Mouse (Mus musculus): ENCODE results near the gene B2m.
A peak's percentile ranks its signal among the peaks of the same experiment; 100 is the strongest.

Gene B2m

DNA sequence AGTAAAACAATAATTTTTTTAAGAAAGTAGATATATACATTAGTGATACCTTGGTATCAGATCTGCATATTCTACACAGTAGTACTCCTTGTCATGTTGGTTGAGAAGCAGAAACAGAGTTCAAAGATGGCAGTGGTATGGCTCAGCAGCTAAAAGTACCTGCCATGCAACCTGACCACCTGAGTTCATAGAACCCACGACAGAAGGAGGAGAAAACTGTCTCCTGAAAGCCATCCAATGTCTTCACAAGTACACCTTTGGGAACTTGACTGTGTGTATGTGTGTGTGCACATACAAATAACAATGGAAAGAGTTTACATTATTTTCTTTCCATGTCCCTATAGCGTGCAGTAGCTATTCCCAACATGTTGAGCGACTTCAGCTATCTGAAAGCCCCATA is 2.2 kb downstream of the B2m start:
- no peak for DNase-seq (ENCODE audit: low spot score in 2 of 2)

DNA sequence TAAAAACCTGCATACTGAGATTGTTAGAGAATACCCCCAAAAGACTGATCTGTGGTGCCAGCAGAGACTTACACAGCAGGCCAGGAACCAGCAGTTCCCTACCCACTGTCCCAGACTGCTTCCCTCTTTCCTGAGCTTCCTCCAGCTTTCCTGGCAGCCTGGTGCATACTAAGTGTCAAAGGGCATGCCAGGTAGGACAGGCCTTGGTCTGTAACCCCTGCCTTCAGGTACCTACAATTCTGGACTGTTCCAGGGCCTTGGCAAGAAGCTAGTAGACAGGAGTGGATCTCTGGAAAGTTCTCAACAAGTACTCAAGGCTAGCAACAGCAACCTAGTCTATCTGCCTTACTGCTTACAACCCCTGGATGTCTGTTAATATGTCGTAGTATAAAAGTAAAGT is 3.7 kb downstream of the B2m start:
- no peak for DNase-seq (ENCODE audit: low spot score in 2 of 2)

DNA sequence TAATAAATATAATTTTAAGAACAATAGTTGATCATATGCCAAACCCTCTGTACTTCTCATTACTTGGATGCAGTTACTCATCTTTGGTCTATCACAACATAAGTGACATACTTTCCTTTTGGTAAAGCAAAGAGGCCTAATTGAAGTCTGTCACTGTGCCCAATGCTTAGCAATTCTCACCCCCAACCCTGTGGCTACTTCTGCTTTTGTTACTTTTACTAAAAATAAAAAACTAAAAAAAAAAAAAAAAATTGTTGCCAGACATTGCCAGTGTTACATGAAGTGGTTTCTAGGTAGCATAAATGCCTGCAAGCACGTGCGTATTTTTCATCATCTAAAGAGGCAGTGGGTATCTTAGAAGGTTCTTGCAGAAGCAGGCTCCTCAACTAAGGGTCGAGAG is 5.4 kb downstream of the B2m start:
- no peak for DNase-seq (ENCODE audit: low spot score in 2 of 2)

- DNase-seq (ENCODE audit: low spot score in 2 of 2), result no peak
These were observed 6.3 kb downstream of the B2m start for GRCm38 (mm10) chr2:122153681-122154365.

DNA sequence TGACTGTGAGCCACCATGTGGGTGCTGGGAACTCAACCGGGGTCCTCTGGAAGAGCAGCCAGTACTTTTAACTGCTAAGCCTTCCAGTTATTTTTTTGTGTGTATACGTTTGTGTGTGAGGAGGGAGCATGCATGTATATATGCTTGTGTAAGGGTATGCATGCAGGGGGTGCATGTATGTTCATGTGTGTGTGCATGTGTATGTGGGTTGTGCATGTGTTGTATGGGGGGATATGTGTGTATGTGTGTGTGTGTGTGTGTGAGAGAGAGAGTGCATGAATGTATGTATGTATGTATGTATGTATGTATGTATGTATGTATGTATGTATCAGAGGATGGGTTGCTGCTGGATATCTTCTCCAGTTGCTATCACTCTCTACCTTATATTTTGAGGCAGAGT is 7.0 kb downstream of the B2m start:
- DNase-seq (ENCODE audit: low spot score in 2 of 2), result no peak

DNA sequence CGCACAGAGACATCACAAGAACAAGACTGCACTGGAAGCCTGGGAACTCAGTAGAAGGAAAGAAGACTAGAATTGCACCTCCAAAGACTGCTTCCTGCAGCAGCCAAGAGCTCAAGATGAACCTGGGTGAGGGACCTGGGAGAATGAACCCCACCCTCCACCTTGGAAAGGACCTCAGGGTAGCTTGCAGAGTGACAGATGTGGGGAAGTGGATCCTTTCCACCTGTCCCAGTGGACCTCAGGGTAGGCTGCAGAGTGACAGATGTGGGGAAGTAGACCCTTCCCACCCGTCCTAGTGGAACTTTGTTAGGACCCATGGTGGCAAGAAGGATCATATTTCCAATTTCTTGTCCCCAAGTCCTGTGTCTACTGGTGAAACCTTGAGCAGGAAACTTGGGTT is 7.8 kb downstream of the B2m start:
- DNase-seq (ENCODE audit: low spot score in 2 of 2), result no peak

- peak in 1 of 2 experiments; percentile 60 for DNase-seq (ENCODE audit: low spot score in 2 of 2)
These were observed 8.7 kb downstream of the B2m start for GRCm38 (mm10) chr2:122156051-122156700.

DNA sequence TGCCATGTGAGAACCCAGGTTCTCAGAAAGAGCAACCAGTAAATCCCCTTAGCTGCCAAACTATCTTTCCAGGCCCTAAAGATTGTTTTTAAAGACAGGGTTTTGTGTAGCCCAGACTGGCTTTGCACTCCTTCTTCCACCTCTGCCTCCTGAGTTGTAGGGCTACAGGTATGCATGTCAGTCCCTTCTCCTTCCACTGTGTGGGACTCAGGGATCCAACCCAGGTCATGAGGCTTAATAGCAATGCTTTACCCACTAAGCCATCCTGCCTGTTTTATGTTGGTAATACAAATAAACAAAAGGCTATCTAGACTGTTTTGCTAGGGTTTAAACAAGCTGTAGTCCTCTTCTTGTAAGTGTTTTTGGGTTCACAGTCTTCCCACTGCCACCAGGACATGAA is 10.1 kb downstream of the B2m start:
- no peak for DNase-seq (ENCODE audit: low spot score in 2 of 2)

- DNase-seq (ENCODE audit: low spot score in 2 of 2), result peak in 1 of 2 experiments; percentile 44
These were observed 10.9 kb downstream of the B2m start for GRCm38 (mm10) chr2:122158362-122158802.

DNA sequence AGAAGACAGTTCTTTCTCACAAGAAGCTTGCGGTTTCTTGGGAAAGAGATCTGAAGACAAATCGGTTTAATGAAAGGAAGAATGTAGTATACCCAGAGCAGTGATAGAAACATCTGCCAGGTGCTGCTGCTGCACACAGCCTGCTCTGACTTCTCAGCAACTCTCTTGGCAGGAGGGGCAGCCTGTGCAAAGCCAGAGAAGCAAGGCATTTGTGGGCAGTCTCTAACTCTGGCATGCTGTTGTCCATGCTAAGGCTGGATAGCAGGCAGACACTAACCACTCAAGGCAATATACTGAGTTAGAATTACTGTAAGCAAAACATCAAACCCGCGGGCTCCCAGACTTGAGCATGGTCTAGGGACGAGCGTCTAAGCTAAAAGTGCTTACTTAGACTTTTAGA is 12.2 kb downstream of the B2m start:
- DNase-seq (ENCODE audit: low spot score in 2 of 2), result peak in 1 of 2 experiments; percentile 54

DNA sequence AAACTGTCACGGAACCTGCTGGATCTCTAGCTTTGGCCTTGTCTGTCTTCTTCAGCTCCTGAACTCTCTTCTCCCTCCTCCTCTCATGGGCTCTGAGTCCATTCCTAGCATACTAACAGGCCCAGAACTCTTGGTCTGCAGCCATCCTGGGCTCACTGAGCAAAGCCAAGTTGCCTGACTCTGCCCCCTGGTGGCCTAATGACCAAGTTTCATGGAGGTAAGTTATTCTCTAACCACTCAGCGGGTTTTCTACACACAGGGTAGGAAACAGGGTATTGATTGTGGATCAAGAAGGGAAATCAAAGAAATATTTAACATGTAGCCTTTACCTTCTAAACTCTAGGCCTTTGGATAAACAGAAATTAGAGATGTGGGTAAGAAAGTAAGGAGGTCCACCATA is 13.2 kb downstream of the B2m start, which contains the start of gene Trim69:
Gene Trim69, plus strand, starts transcription at position 21 of the 400 bp plus-strand sequence.
- peak; percentile 80 to 91 for DNase-seq (ENCODE audit: low spot score in 2 of 2)

- peak in 1 of 2 experiments; percentile 38 for DNase-seq (ENCODE audit: low spot score in 2 of 2)
These were observed 14.1 kb downstream of the B2m start for GRCm38 (mm10) chr2:122161542-122161941.

GRCm38 (mm10) chr2:122162529-122162928 is 15.0 kb downstream of the B2m start:
- DNase-seq (ENCODE audit: low spot score in 2 of 2), result no peak

DNA sequence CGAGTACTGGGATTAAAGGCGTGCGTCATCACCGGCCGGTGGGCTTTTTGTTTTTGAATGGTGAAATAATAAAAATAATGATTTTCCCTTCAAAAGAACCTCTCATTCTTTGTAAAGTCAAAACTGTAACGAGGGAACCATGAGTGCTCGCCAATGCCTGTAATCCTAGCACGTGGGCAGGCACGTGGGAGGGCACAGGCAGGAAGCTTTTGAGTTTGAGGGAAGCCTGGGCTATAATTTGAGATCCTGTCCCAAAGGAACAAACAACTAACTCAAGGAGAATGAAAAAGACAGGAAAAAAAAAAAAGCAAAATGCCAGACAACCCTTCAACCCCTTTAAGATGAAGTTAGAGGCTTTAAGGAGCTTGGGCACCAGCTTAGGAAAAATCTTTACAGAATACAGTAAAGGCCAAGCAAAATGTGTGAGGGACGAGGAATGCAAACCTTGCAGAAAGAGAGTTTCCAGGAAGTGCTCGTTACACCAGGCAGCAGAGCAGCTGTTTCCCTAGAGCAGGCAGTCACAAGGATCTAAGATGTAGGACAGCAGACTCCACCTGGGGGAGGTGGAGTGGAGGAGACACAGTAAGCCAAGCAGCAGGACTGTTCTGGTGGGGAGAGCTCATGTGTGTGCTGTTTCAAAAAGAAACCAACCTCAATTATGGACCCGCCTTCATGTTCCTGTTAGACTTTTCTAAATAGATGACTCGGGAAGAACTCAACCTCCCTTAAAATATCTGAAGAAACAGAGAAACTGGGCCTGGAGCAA is 16.1 kb downstream of the B2m start:
- DNase-seq (ENCODE audit: low spot score in 2 of 2), result peak in 1 of 2 experiments; percentile 43

GRCm38 (mm10) chr2:122164293-122164692 is 16.8 kb downstream of the B2m start:
- DNase-seq (ENCODE audit: low spot score in 2 of 2), result peak in 1 of 2 experiments; percentile 54

- DNase-seq (ENCODE audit: low spot score in 2 of 2), result no peak
These were observed 23.8 kb downstream of the B2m start for GRCm38 (mm10) chr2:122171292-122171691.

DNA sequence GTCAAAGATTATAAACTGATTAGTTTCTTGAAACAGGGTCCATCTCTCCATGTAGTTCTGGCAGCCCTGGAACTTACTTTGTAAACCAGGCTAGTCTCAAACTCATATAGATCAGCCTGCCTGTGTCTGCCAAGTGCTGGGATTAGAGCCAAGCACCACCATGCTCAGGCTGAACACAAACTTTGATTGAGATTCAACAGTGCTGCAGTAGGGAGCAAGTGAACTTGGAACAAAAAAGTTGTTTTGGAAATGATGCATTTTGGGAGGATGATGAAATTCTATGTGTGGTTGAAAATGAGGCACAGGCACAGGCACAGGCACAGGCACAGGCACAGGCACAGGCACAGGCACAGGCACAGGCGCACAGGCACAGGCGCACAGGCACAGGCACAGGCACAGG is 24.7 kb downstream of the B2m start:
- no peak for DNase-seq (ENCODE audit: low spot score in 2 of 2)

DNA sequence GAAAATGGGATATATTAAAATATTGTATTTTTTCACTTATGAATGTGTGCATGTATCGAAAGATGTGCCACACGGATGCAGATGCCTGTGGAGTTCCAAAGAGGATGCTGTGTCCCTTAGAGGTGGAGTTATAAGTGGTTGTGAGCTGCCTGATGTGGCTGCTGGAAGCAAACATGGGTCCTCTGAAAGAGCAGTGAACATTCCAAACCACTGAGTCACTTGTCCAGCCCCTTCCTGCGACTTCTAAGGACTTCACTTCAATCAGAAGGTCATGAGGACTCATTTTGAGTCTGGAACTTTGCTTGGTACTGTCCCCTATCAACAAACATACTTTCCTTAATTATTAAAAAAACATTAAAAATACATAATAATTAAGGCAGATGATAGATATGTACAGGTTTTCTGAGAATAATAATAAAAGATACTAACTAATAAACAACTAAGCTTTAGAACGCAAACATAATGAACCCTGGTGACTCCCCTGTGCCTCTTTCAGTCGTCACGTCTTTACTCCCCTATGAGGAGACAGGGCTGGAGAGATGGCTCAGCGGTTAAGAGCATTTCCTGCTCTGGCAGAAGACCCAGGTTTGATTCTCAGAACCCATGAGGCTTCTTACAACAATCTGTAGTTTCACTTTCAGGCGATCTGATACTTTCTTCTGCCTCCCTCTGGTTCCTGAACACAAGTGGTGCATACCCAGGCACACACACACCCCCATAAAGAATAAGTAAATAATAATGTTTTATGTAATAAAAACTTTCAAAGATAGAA is 32.8 kb downstream of the B2m start:
- DNase-seq (ENCODE audit: low spot score in 2 of 2), result no peak

DNA sequence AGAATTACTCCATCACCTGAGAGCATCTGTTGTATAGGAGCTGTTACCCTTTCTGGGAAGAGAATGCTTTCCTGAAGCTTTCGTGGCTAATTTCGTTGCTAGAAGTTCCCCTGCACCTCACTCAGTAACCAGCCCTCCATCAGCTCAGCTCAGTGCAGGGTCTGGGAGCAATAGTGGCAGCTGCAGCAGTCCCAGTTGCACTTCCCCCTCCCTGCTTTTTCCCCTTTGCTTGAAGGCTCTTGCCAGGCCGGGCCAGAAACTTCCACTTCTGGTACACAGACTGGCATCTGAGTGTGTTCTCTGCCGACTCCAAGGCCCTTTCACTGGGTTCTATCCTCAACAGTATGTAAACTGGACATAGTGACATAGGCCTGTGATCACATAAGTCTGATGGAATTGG is 37.6 kb downstream of the B2m start:
- no peak for DNase-seq (ENCODE audit: low spot score in 2 of 2)

DNA sequence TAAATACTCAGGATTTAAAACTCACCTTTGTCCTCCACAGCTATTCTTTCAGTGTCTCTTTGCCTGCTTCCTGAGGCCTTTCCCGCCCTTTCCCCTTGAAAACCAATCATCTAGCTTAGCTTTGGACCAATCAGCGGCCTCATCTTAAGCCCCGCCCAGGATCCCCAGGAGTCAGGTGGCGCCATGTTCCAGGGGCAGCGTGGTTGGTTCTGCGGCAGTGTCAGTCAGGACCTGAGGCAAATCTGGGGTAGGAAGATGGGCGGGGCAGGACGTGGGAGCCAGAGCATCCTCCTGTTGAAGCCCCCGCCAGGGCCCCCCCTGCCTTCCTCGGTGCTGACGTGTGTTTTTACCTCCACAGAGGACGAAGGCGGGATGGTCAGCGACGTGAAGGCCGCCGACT is 38.6 kb downstream of the B2m start, which contains the start of the genes Patl2 and Terb2:
Gene Patl2, minus strand, starts transcription at position 84 of the 400 bp plus-strand sequence.
Gene Terb2, plus strand, starts transcription at position 167 of the 400 bp plus-strand sequence.
- no peak for DNase-seq (ENCODE audit: low spot score in 2 of 2)

DNA sequence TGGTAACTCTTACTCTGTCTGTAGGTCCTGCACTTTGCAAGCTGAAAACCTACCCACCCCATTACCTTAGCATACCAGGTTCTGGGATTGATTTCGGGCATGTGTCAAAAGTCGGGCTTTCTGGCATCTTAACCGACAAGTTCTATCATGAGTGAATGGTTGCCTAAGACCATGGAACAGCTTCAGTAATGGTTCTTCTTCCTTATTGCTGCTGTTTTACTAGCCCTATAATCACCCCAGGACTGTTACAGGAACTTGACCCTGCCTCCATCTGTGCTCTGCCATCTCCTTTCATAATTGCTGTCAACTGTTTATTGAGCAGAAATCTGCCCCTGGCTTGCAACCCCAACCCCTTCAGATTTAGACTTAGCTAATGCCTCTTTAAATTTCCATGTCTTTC is 39.3 kb downstream of the B2m start:
- DNase-seq (ENCODE audit: low spot score in 2 of 2), result no peak

DNA sequence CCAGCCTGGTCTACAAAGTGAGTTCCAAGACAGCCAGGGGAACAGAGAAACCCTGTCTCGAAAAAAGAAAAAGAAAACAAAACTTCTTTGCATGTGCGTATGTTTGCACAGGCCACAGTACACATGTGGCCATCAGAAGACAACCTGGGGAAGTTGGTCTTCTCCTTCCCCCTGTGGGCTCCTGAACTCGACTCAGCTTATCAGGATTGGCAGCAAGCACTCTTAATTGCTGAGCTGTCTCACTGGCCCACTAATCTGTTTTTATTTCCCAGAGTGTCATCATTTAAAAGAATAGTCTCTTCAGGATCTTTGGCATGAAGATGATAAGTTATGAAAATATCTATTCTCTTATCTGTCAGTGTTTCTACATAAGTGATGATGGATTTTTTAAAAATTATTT is 44.4 kb downstream of the B2m start:
- DNase-seq (ENCODE audit: low spot score in 2 of 2), result no peak
